Mouse (Mus musculus) hindbrain, embryonic 16.5 days (tissue): Measurements from ENCODE around the gene Cldn6. TPM values are rescaled to one million over a fixed set of nuclear protein-coding genes. Genes with fewer than 3 reads are reported as not detected.

Source experiments
- ATAC-seq: fragments of 200-750 bp; cut with Nextera tagmentation; 2 replicates; pipeline ENCODE4 v1.8.0; 2017; ENCODE audit warnings: moderate TSS enrichment, moderate library complexity
- H3K27ac ChIP-seq: fragments of 300-500 bp; sonication (generic); 2 replicates; pipeline ENCODE4 v1.5.1; 2014; ENCODE audit warnings: low read depth, mild to moderate bottlenecking, control low read depth, low read length, moderate library complexity
- H3K27me3 ChIP-seq: fragments of 300-500 bp; sonication (generic); replicated peaks from 2 replicates; pipeline ENCODE4 v1.6.1; 2014; ENCODE audit warnings: low read length; ENCODE audit not compliant: control insufficient read depth, insufficient read depth
- H3K36me3 ChIP-seq: fragments of 300-500 bp; sonication (generic); 2 replicates; pipeline ENCODE4 v1.6.1; 2014; ENCODE audit warnings: mild to moderate bottlenecking, low read length, moderate library complexity, mixed read lengths; ENCODE audit not compliant: control insufficient read depth, insufficient read depth
- H3K4me1 ChIP-seq: fragments of 300-500 bp; sonication (generic); 2 replicates; pipeline ENCODE4 v1.6.1; 2014; ENCODE audit warnings: low read depth, low read length; ENCODE audit not compliant: control insufficient read depth, insufficient read depth
- H3K4me2 ChIP-seq: fragments of 300-500 bp; sonication (generic); 2 replicates; pipeline ENCODE4 v1.6.1; 2014; ENCODE audit warnings: mild to moderate bottlenecking, low read length, control low read depth, moderate library complexity
- H3K4me3 ChIP-seq: fragments of 300-500 bp; sonication (generic); 2 replicates; pipeline ENCODE4 v1.5.1; 2014; ENCODE audit warnings: mild to moderate bottlenecking, low read length, control low read depth, moderate library complexity
- H3K9ac ChIP-seq: fragments of 300-500 bp; sonication (generic); 2 replicates; pipeline ENCODE4 v1.6.1; 2014; ENCODE audit warnings: low read depth, mild to moderate bottlenecking, control low read depth, low read length, moderate library complexity
- H3K9me3 ChIP-seq: fragments of 300-500 bp; sonication (generic); 2 replicates; pipeline ENCODE4 v1.6.1; 2014; ENCODE audit warnings: mild to moderate bottlenecking, low read length, moderate library complexity; ENCODE audit not compliant: control insufficient read depth
- WGBS: fragments of 180-500 bp; shearing (Covaris S2); extraction: QIAGEN DNeasy Blood & Tissue Kit; methylation state at CpG from one replicate; pipeline ENCODE4 v1.1.7; 2014; 5-methylcytosine and 5-hydroxymethylcytosine counted together
- polyA plus RNA-seq: library from polyadenylated mRNA; unstranded; fragments of >200 nt; fragmentation: Nextera tagmentation; extraction: Ambion mirVana; gene quantifications from 2 replicates; pipeline ENCODE4 v1.2.1, GENCODE M21; 2015

The Cldn6 gene
- polyA plus RNA-seq, 1 experiment from 2014 or later, result 0.34 TPM

DNA sequence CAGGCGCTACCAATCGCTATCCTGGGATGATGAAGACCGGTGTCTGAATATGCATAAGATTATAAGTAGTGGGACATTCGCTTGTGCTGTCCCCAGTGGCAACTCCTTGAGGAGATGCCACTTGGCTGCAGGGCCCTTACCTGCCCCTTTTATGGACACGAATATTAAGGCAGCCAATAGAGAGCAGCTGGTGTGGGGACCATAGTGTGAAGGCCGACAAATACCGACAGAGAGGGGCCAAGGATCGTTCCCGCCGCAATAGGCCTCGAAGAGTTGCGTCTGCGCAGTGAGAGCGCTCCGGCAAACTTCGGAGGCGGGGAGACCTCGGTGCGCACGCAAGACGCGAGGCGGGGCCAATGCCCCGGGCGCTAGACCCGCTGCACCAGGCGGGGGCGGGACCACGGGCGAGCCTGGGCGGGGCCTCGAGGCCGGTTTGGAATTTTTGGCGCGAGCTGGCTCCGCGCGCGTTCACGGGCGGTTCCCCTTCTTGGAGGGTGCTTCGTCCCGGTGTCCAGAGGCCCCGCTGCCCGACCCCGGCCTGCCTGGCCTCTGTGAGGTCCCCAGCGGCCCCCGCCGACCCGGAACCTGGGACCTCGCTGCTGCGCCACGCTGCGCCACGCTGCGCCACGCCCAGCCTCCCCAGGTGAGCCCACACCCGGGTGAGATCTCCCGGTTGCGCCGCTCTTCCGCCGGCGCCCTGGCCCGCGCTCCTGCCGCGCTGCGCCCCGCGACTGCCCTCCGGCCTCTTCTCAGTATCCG, 47.1 kb downstream of the Cldn6 start, which contains the start of gene Pkmyt1:
Gene Pkmyt1 (plus strand): TSS at position 338 of the 759 bp plus-strand sequence.
- Histone ChIP-seq H3K36me3 (no peaks in the 10 kb centered on the region), H3K9ac (peak within 1 kb of the TSS; percentile 77), H3K27ac (peak within 1 kb of the TSS; percentile 72), H3K9me3 (no peaks in the 10 kb centered on the region), H3K27me3 (no peaks in the 10 kb centered on the region), H3K4me2 (peak within 1 kb of the TSS; percentile 96), H3K4me1 (peaks cover 10% of the 10 kb centered on the region), H3K4me3 (peak within 1 kb of the TSS; percentile 92)
- WGBS, result under 1% methylated on average over 51 of the region's 73 CpGs
- ATAC-seq, result peak; percentile 95

GRCm38 (mm10) chr17:23726758-23727142, 47.7 kb downstream of the Cldn6 start:
- ATAC-seq, result peak; percentile 85
- peak overlapping the region; percentile 63; the same call in 1 of the 2 replicates for H3K27ac ChIP-seq
- WGBS, result 0% methylated on average over 16 of the region's 20 CpGs

GRCm38 (mm10) chr17:23730441-23730840, 51.4 kb downstream of the Cldn6 start:
- peaks cover 9% of the 10 kb centered on the region for H3K4me1 ChIP-seq
- ATAC-seq, result no peak
- H3K27ac ChIP-seq, result no peak overlapping the region
- no peak overlapping the region for H3K9ac ChIP-seq
- H3K36me3 ChIP-seq, result no peaks in the 10 kb centered on the region; the same call in 1 of the 2 replicates
- no peaks in the 10 kb centered on the region for H3K9me3 ChIP-seq
- WGBS, result 70% methylated on average over 1 of the region's 1 CpGs
- H3K4me2 ChIP-seq, result no peak overlapping the region
- no peak overlapping the region for H3K4me3 ChIP-seq
- no peaks in the 10 kb centered on the region for H3K27me3 ChIP-seq

More at GRCm38 (mm10) chr17:23726758-23727142, 47.7 kb downstream of the Cldn6 start:
- H3K36me3 ChIP-seq, result no peaks in the 10 kb centered on the region
- H3K9ac ChIP-seq, result peak overlapping the region; percentile 77
- no peaks in the 10 kb centered on the region for H3K27me3 ChIP-seq
- H3K9me3 ChIP-seq, result no peaks in the 10 kb centered on the region
- peak overlapping the region; percentile 92 for H3K4me3 ChIP-seq
- peak overlapping the region; percentile 96 for H3K4me2 ChIP-seq
- H3K4me1 ChIP-seq, result peaks cover 10% of the 10 kb centered on the region

Other genes with a start within 250 kb of the Cldn6 start
- gene Vmn2r117, start 199.6 kb upstream of the Cldn6 start, polyA plus RNA-seq, result not detected in 2 replicates
- gene Zfp213, start 115.0 kb upstream of the Cldn6 start, polyA plus RNA-seq, result 17.0 and 18.0 TPM in 2 replicates
- 26.4 and 29.1 TPM in 2 replicates for gene Zfp13, start 79.8 kb upstream of the Cldn6 start, polyA plus RNA-seq
- 0.20 and 0.25 TPM in 2 replicates for gene Zscan10, start 78.4 kb upstream of the Cldn6 start, polyA plus RNA-seq
- gene Mmp25, start 34.0 kb upstream of the Cldn6 start, polyA plus RNA-seq, result 1.2 and 1.5 TPM in 2 replicates
- 0.19 TPM in 1 of 2 replicates, not detected in the other for gene Bicdl2, start 18.7 kb upstream of the Cldn6 start, polyA plus RNA-seq
- gene Hcfc1r1, start 5.7 kb upstream of the Cldn6 start, polyA plus RNA-seq, result 150 and 153 TPM in 2 replicates
- 41.3 and 42.1 TPM in 2 replicates for gene Thoc6, start 5.4 kb upstream of the Cldn6 start, polyA plus RNA-seq
- gene Tnfrsf12a, start 1.8 kb upstream of the Cldn6 start, polyA plus RNA-seq, result 5.8 and 6.1 TPM in 2 replicates
- 1.6 and 2.0 TPM in 2 replicates for gene Cldn9, start 4.8 kb downstream of the Cldn6 start, polyA plus RNA-seq
- 0.13 TPM in 1 of 2 replicates, not detected in the other for gene 1520401A03Rik, start 43.5 kb downstream of the Cldn6 start, polyA plus RNA-seq
- gene Pkmyt1, start 47.1 kb downstream of the Cldn6 start, polyA plus RNA-seq, result 20.8 and 21.1 TPM in 2 replicates
- gene Paqr4, start 61.6 kb downstream of the Cldn6 start, polyA plus RNA-seq, result 81.4 and 84.1 TPM in 2 replicates
- gene Kremen2, start 66.6 kb downstream of the Cldn6 start, polyA plus RNA-seq, result 1.4 and 1.8 TPM in 2 replicates
- gene Flywch1, start 92.4 kb downstream of the Cldn6 start, polyA plus RNA-seq, result 202 and 203 TPM in 2 replicates
- 73.9 and 86.2 TPM in 2 replicates for gene Flywch2, start 106.8 kb downstream of the Cldn6 start, polyA plus RNA-seq
- 410 and 420 TPM in 2 replicates for gene Srrm2, start 111.3 kb downstream of the Cldn6 start, polyA plus RNA-seq
- 1,167 and 1,245 TPM in 2 replicates for gene Elob, start 149.9 kb downstream of the Cldn6 start, polyA plus RNA-seq
- 0.17 TPM in 1 of 2 replicates, not detected in the other for gene Prss33, start 156.8 kb downstream of the Cldn6 start, polyA plus RNA-seq
- gene Prss32, start 164.6 kb downstream of the Cldn6 start, polyA plus RNA-seq, result 0.14 TPM in 1 of 2 replicates, not detected in the other
- 1.2 and 2.0 TPM in 2 replicates for gene Prss41, start 164.9 kb downstream of the Cldn6 start, polyA plus RNA-seq
- not detected in 2 replicates for gene Prss21, start 188.8 kb downstream of the Cldn6 start, polyA plus RNA-seq
- gene Dcpp1, start 201.6 kb downstream of the Cldn6 start, polyA plus RNA-seq, result not detected in 2 replicates
- not detected in 2 replicates for gene Dcpp2, start 201.6 kb downstream of the Cldn6 start, polyA plus RNA-seq
- gene Dcpp3, start 238.2 kb downstream of the Cldn6 start, polyA plus RNA-seq, result 0.24 TPM in 1 of 2 replicates, not detected in the other